Mouse (Mus musculus): ENCODE measurements around the gene 4930519P11Rik.

4930519P11Rik gene

GRCm38 (mm10) chr2:154632203-154632780 is 19.1 kb upstream of the 4930519P11Rik start:
- DNase-seq (ENCODE audit: low read depth), result no peak

- no peak for DNase-seq (ENCODE audit: low read depth)
Measured at GRCm38 (mm10) chr2:154630531-154630930, 17.3 kb upstream of the 4930519P11Rik start.

GRCm38 (mm10) chr2:154624137-154624536 is 10.9 kb upstream of the 4930519P11Rik start:
- no peak for DNase-seq (ENCODE audit: low read depth)

GRCm38 (mm10) chr2:154621684-154622083 is 8.4 kb upstream of the 4930519P11Rik start:
- no peak for DNase-seq (ENCODE audit: low read depth)

- no peak for DNase-seq (ENCODE audit: low read depth)
Measured at GRCm38 (mm10) chr2:154617061-154617460, 3.8 kb upstream of the 4930519P11Rik start.

- no peak for DNase-seq (ENCODE audit: low read depth)
Measured at GRCm38 (mm10) chr2:154615674-154616073, 2.4 kb upstream of the 4930519P11Rik start.

GRCm38 (mm10) chr2:154614841-154615576 is 1.8 kb upstream of the 4930519P11Rik start:
- no peak for DNase-seq (ENCODE audit: low read depth)

GRCm38 (mm10) chr2:154609050-154609767 is 4.0 kb downstream of the 4930519P11Rik start:
- no peak for DNase-seq (ENCODE audit: low read depth)

GRCm38 (mm10) chr2:154606965-154607364 is 6.3 kb downstream of the 4930519P11Rik start:
- DNase-seq (ENCODE audit: low read depth), result no peak

- DNase-seq (ENCODE audit: low read depth), result no peak
Measured at GRCm38 (mm10) chr2:154604156-154604555, 9.1 kb downstream of the 4930519P11Rik start.

- DNase-seq (ENCODE audit: low read depth), result peak; percentile 96
Measured at GRCm38 (mm10) chr2:154603638-154604153, 9.5 kb downstream of the 4930519P11Rik start, which contains the start of gene Pxmp4. TSS of gene Pxmp4 (minus strand) at chr2:154603708.

- DNase-seq (ENCODE audit: low read depth), result no peak
Measured at GRCm38 (mm10) chr2:154603007-154603637, 10.1 kb downstream of the 4930519P11Rik start.

GRCm38 (mm10) chr2:154601324-154601723 is 11.9 kb downstream of the 4930519P11Rik start:
- DNase-seq (ENCODE audit: low read depth), result no peak

GRCm38 (mm10) chr2:154600586-154600985 is 12.7 kb downstream of the 4930519P11Rik start:
- DNase-seq (ENCODE audit: low read depth), result no peak

GRCm38 (mm10) chr2:154597399-154597798 is 15.8 kb downstream of the 4930519P11Rik start:
- DNase-seq (ENCODE audit: low read depth), result no peak

GRCm38 (mm10) chr2:154595775-154596174 is 17.5 kb downstream of the 4930519P11Rik start:
- no peak for DNase-seq (ENCODE audit: low read depth)

GRCm38 (mm10) chr2:154593025-154593424 is 20.2 kb downstream of the 4930519P11Rik start:
- DNase-seq (ENCODE audit: low read depth), result no peak

- no peak for DNase-seq (ENCODE audit: low read depth)
Measured at GRCm38 (mm10) chr2:154591239-154591638, 22.0 kb downstream of the 4930519P11Rik start.

GRCm38 (mm10) chr2:154589051-154589450 is 24.2 kb downstream of the 4930519P11Rik start:
- no peak for DNase-seq (ENCODE audit: low read depth)

GRCm38 (mm10) chr2:154586405-154586804 is 26.8 kb downstream of the 4930519P11Rik start:
- DNase-seq (ENCODE audit: low read depth), result no peak

GRCm38 (mm10) chr2:154584931-154585601 is 28.2 kb downstream of the 4930519P11Rik start:
- no peak for DNase-seq (ENCODE audit: low read depth)

Data from fibroblast of lung, adult 2 months (primary cell).